Mouse (Mus musculus): ENCODE measurements at regions not wholly inside any gene's neighbourhood (a gene's known extent, or its start where the extent isn't known, plus 50 kb on each side); places are given as distances from the start of the nearest gene placed in this dataset.

GRCm38 (mm10) chr6:127351691-127352090 is 94.9 kb upstream of the Parp11 start:
- peak; percentile 54 for DNase-seq

- DNase-seq = no peak
These were observed 91.5 kb upstream of the Parp11 start for GRCm38 (mm10) chr6:127355112-127355511.

- peak; percentile 60 for DNase-seq
These were observed 90.2 kb upstream of the Parp11 start for GRCm38 (mm10) chr6:127356442-127356841.

- no peak for DNase-seq
These were observed 87.8 kb upstream of the Parp11 start for GRCm38 (mm10) chr6:127358805-127359204.

GRCm38 (mm10) chr6:127359391-127359874 is 87.2 kb upstream of the Parp11 start:
- peak; percentile 92 for DNase-seq

- no peak for DNase-seq
These were observed 84.5 kb upstream of the Parp11 start for GRCm38 (mm10) chr6:127362166-127362565.

- no peak for DNase-seq
These were observed 83.5 kb upstream of the Parp11 start for GRCm38 (mm10) chr6:127362966-127363752.

- no peak for DNase-seq
These were observed 82.6 kb upstream of the Parp11 start for GRCm38 (mm10) chr6:127363871-127364590.

- DNase-seq = no peak
These were observed 82.0 kb upstream of the Parp11 start for GRCm38 (mm10) chr6:127364591-127365187.

GRCm38 (mm10) chr6:127365246-127365645 is 81.4 kb upstream of the Parp11 start:
- DNase-seq = no peak

GRCm38 (mm10) chr6:127365651-127366050 is 81.0 kb upstream of the Parp11 start:
- no peak for DNase-seq

- no peak for DNase-seq
These were observed 73.6 kb upstream of the Parp11 start for GRCm38 (mm10) chr6:127373052-127373451.

GRCm38 (mm10) chr6:127373797-127374463 is 72.7 kb upstream of the Parp11 start:
- no peak for DNase-seq

GRCm38 (mm10) chr6:127374464-127375143 is 72.0 kb upstream of the Parp11 start:
- no peak for DNase-seq

- DNase-seq = no peak
These were observed 71.5 kb upstream of the Parp11 start for GRCm38 (mm10) chr6:127375144-127375529.

GRCm38 (mm10) chr6:127375711-127376199 is 70.9 kb upstream of the Parp11 start:
- DNase-seq = no peak

GRCm38 (mm10) chr6:127378701-127379100 is 67.9 kb upstream of the Parp11 start:
- DNase-seq = no peak

- peak; percentile 72 for DNase-seq
These were observed 67.1 kb upstream of the Parp11 start for GRCm38 (mm10) chr6:127379511-127379910.

GRCm38 (mm10) chr6:127381148-127381888 is 65.3 kb upstream of the Parp11 start:
- DNase-seq = no peak

- DNase-seq = no peak
These were observed 55.2 kb upstream of the Parp11 start for GRCm38 (mm10) chr6:127391258-127392011.
